Mouse (Mus musculus) hindbrain, embryonic 16.5 days (tissue): ENCODE data around the gene Rnf141. TPM values are rescaled to one million over a fixed set of nuclear protein-coding genes. Genes with fewer than 3 reads are reported as not detected.

ENCODE experiments used
- ATAC-seq: fragments of 200-750 bp; cut with Nextera tagmentation; 2 replicates; pipeline ENCODE4 v1.8.0; 2017; ENCODE audit warnings: moderate TSS enrichment, moderate library complexity
- H3K27ac ChIP-seq: fragments of 300-500 bp; sonication (generic); 2 replicates; pipeline ENCODE4 v1.5.1; 2014; ENCODE audit warnings: low read depth, mild to moderate bottlenecking, control low read depth, low read length, moderate library complexity
- H3K27me3 ChIP-seq: fragments of 300-500 bp; sonication (generic); replicated peaks from 2 replicates; pipeline ENCODE4 v1.6.1; 2014; ENCODE audit warnings: low read length; ENCODE audit not compliant: control insufficient read depth, insufficient read depth
- H3K36me3 ChIP-seq: fragments of 300-500 bp; sonication (generic); 2 replicates; pipeline ENCODE4 v1.6.1; 2014; ENCODE audit warnings: mild to moderate bottlenecking, low read length, moderate library complexity, mixed read lengths; ENCODE audit not compliant: control insufficient read depth, insufficient read depth
- H3K4me1 ChIP-seq: fragments of 300-500 bp; sonication (generic); 2 replicates; pipeline ENCODE4 v1.6.1; 2014; ENCODE audit warnings: low read depth, low read length; ENCODE audit not compliant: control insufficient read depth, insufficient read depth
- H3K4me2 ChIP-seq: fragments of 300-500 bp; sonication (generic); 2 replicates; pipeline ENCODE4 v1.6.1; 2014; ENCODE audit warnings: mild to moderate bottlenecking, low read length, control low read depth, moderate library complexity
- H3K4me3 ChIP-seq: fragments of 300-500 bp; sonication (generic); 2 replicates; pipeline ENCODE4 v1.5.1; 2014; ENCODE audit warnings: mild to moderate bottlenecking, low read length, control low read depth, moderate library complexity
- H3K9ac ChIP-seq: fragments of 300-500 bp; sonication (generic); 2 replicates; pipeline ENCODE4 v1.6.1; 2014; ENCODE audit warnings: low read depth, mild to moderate bottlenecking, control low read depth, low read length, moderate library complexity
- H3K9me3 ChIP-seq: fragments of 300-500 bp; sonication (generic); 2 replicates; pipeline ENCODE4 v1.6.1; 2014; ENCODE audit warnings: mild to moderate bottlenecking, low read length, moderate library complexity; ENCODE audit not compliant: control insufficient read depth
- WGBS: fragments of 180-500 bp; shearing (Covaris S2); extraction: QIAGEN DNeasy Blood & Tissue Kit; methylation state at CpG from one replicate; pipeline ENCODE4 v1.1.7; 2014; 5-methylcytosine and 5-hydroxymethylcytosine counted together
- polyA plus RNA-seq: library from polyadenylated mRNA; unstranded; fragments of >200 nt; fragmentation: Nextera tagmentation; extraction: Ambion mirVana; gene quantifications from 2 replicates; pipeline ENCODE4 v1.2.1, GENCODE M21; 2015

Gene Rnf141
- polyA plus RNA-seq, 1 experiment from 2014 or later: 48.9 TPM

DNA sequence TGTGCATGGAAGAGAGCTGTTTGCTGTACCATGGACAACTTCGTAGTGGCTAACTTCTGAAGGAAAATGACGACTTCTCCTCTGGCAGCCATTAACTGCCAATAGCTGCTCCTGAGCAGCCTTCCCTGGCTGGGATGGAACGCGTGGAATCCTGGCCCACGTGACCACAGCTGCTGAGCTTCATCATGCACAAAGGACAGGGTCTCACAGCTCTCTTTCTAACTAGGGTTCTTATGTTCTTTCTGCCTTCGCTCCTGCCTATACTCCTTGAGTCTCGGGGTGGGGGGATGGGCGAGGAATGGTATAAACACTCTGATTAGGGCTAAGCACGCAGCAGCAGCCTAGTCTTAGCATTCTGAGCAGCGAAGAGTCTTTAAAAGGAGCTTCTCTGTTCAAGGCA, 20.8 kb upstream of the Rnf141 start:
- Histone ChIP-seq H3K4me1 (no peaks in the 10 kb centered on the region), H3K27ac (no peak overlapping the region), H3K4me2 (no peak overlapping the region), H3K4me3 (no peak overlapping the region), H3K27me3 (no peaks in the 10 kb centered on the region), H3K9ac (no peak overlapping the region), H3K9me3 (no peaks in the 10 kb centered on the region), H3K36me3 (no peaks in the 10 kb centered on the region)
- WGBS: 47% methylated on average over 10 of the region's 10 CpGs
- no peak for ATAC-seq

- H3K4me3 ChIP-seq: no peak within 1 kb of the TSS
- 66% methylated on average over 12 of the region's 12 CpGs for WGBS
- H3K9me3 ChIP-seq: no peaks in the 10 kb centered on the region
- no peak within 1 kb of the TSS for H3K4me2 ChIP-seq
- H3K27me3 ChIP-seq: no peaks in the 10 kb centered on the region
- no peak within 1 kb of the TSS for H3K9ac ChIP-seq
- ATAC-seq: no peak
- H3K27ac ChIP-seq: no peak within 1 kb of the TSS
- no peaks in the 10 kb centered on the region for H3K4me1 ChIP-seq
- H3K36me3 ChIP-seq: no peaks in the 10 kb centered on the region
Observed at GRCm38 (mm10) chr7:110862751-110863289, 18.6 kb upstream of the Rnf141 start, which contains the start of gene Lyve1. Lyve1 (minus strand) TSS chr7:110863239.

DNA sequence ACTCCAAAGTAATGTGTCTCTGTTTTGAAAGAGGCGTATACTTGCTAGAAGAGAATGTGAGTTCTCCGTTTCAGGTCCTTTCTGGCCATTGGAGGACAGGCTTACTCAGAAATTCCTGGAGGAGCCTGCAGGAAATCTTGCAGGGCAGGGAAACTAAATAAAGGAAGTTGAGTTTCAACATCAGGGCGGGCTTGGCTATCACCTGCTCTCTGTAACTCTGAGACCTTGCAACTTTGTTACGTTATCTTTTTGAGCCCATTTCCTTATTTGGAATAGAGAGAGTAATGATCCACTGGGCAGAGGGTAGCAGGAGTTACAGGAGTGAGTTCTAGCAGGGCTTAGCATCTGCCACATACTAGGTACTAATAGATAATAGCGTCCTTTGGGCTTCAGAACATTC, 15.9 kb upstream of the Rnf141 start:
- no peak overlapping the region for H3K4me3 ChIP-seq
- H3K9ac ChIP-seq: no peak overlapping the region
- no peaks in the 10 kb centered on the region for H3K9me3 ChIP-seq
- H3K4me2 ChIP-seq: no peak overlapping the region
- H3K4me1 ChIP-seq: no peaks in the 10 kb centered on the region
- H3K27me3 ChIP-seq: no peaks in the 10 kb centered on the region
- no peak for ATAC-seq
- no peaks in the 10 kb centered on the region for H3K36me3 ChIP-seq
- H3K27ac ChIP-seq: no peak overlapping the region
- 85% methylated on average over 5 of the region's 5 CpGs for WGBS

- H3K27ac ChIP-seq: no peak overlapping the region
- H3K4me1 ChIP-seq: no peaks in the 10 kb centered on the region
- no peak overlapping the region for H3K4me3 ChIP-seq
- 85% methylated on average over 1 of the region's 1 CpGs for WGBS
- H3K9ac ChIP-seq: no peak overlapping the region
- H3K4me2 ChIP-seq: no peak overlapping the region
- H3K27me3 ChIP-seq: no peaks in the 10 kb centered on the region
- no peaks in the 10 kb centered on the region for H3K9me3 ChIP-seq
- ATAC-seq: no peak
- no peaks in the 10 kb centered on the region for H3K36me3 ChIP-seq
Observed at GRCm38 (mm10) chr7:110855604-110856003, 11.3 kb upstream of the Rnf141 start.

- Histone ChIP-seq H3K4me1 (no peaks in the 10 kb centered on the region), H3K36me3 (no peaks in the 10 kb centered on the region), H3K27me3 (no peaks in the 10 kb centered on the region), H3K9me3 (no peaks in the 10 kb centered on the region), H3K9ac (no peak overlapping the region), H3K4me2 (no peak overlapping the region), H3K27ac (no peak overlapping the region), H3K4me3 (no peak overlapping the region)
- ATAC-seq: no peak
- WGBS: 71% methylated on average over 8 of the region's 8 CpGs
Observed at GRCm38 (mm10) chr7:110854927-110855546, 10.8 kb upstream of the Rnf141 start.

- no peak for ATAC-seq
- 52% methylated on average over 3 of the region's 3 CpGs for WGBS
Observed at GRCm38 (mm10) chr7:110854519-110854918, 10.3 kb upstream of the Rnf141 start.

GRCm38 (mm10) chr7:110853611-110854010, 9.4 kb upstream of the Rnf141 start:
- H3K9me3 ChIP-seq: no peaks in the 10 kb centered on the region
- no peak overlapping the region for H3K4me3 ChIP-seq
- 65% methylated on average over 10 of the region's 10 CpGs for WGBS
- H3K9ac ChIP-seq: no peak overlapping the region
- no peak overlapping the region for H3K27ac ChIP-seq
- no peaks in the 10 kb centered on the region for H3K4me1 ChIP-seq
- no peaks in the 10 kb centered on the region for H3K36me3 ChIP-seq
- no peaks in the 10 kb centered on the region for H3K27me3 ChIP-seq
- H3K4me2 ChIP-seq: no peak overlapping the region
- ATAC-seq: no peak

More at GRCm38 (mm10) chr7:110854519-110854918, 10.3 kb upstream of the Rnf141 start:
- Histone ChIP-seq H3K4me2 (no peak overlapping the region), H3K4me3 (no peak overlapping the region), H3K4me1 (no peaks in the 10 kb centered on the region), H3K9me3 (no peaks in the 10 kb centered on the region), H3K9ac (no peak overlapping the region), H3K36me3 (no peaks in the 10 kb centered on the region), H3K27me3 (no peaks in the 10 kb centered on the region), H3K27ac (no peak overlapping the region)

GRCm38 (mm10) chr7:110851541-110852203, 7.4 kb upstream of the Rnf141 start:
- ATAC-seq: no peak
- no peak overlapping the region for H3K9ac ChIP-seq
- no peaks in the 10 kb centered on the region for H3K36me3 ChIP-seq
- H3K4me1 ChIP-seq: no peaks in the 10 kb centered on the region
- no peak overlapping the region for H3K27ac ChIP-seq
- no peak overlapping the region for H3K4me2 ChIP-seq
- H3K4me3 ChIP-seq: no peak overlapping the region
- 82% methylated on average over 7 of the region's 7 CpGs for WGBS
- H3K27me3 ChIP-seq: no peaks in the 10 kb centered on the region
- no peaks in the 10 kb centered on the region for H3K9me3 ChIP-seq

- no peaks in the 10 kb centered on the region for H3K9me3 ChIP-seq
- H3K4me2 ChIP-seq: no peak overlapping the region
- no peaks in the 10 kb centered on the region for H3K27me3 ChIP-seq
- WGBS: 94% methylated on average over 1 of the region's 1 CpGs
- peaks cover under 1% of the 10 kb centered on the region; the same call in 1 of the 2 replicates for H3K4me1 ChIP-seq
- H3K36me3 ChIP-seq: no peaks in the 10 kb centered on the region
- no peak overlapping the region for H3K27ac ChIP-seq
- no peak overlapping the region for H3K9ac ChIP-seq
- no peak for ATAC-seq
- no peak overlapping the region for H3K4me3 ChIP-seq
Observed at GRCm38 (mm10) chr7:110848371-110848770, 4.1 kb upstream of the Rnf141 start.
